Mouse (Mus musculus): ENCODE data around the gene Dlx2. TPM values are rescaled to one million over a fixed set of nuclear protein-coding genes. Genes with fewer than 3 reads are reported as not detected.

Gene Dlx2
- polyA plus RNA-seq, 1 experiment from 2014 or later, result 0.04 TPM

- no peak for ATAC-seq (ENCODE audit: low read depth)
- Histone ChIP-seq H3K4me3 (ENCODE audit: low read depth, low read length) (no peak overlapping the region), H3K36me3 (ENCODE audit: control insufficient read depth, insufficient read depth) (no peaks in the 10 kb centered on the region), H3K27me3 (ENCODE audit: control insufficient read depth, insufficient read depth, low read depth, low read length) (peaks cover 97% of the 10 kb centered on the region), H3K9ac (ENCODE audit: low read depth, low read length) (no peak overlapping the region), H3K4me2 (ENCODE audit: low read depth, low read length) (no peak overlapping the region), H3K4me1 (ENCODE audit: control insufficient read depth, low read depth, low read length) (peaks cover 14% of the 10 kb centered on the region), H3K9me3 (replicated peaks; ENCODE audit: control insufficient read depth, low read length) (no peaks in the 10 kb centered on the region), H3K27ac (ENCODE audit: low read length) (no peak overlapping the region)
- 2% methylated on average over 12 of the region's 12 CpGs for WGBS (ENCODE audit: insufficient replicate concordance)
Measured at GRCm38 (mm10) chr2:71531124-71531590, 15.4 kb downstream of the Dlx2 start.

GRCm38 (mm10) chr2:71530391-71531123, 16.0 kb downstream of the Dlx2 start:
- WGBS (ENCODE audit: insufficient replicate concordance), result 2% methylated on average over 34 of the region's 34 CpGs
- H3K4me2 ChIP-seq (ENCODE audit: low read depth, low read length), result no peak overlapping the region
- peaks cover 14% of the 10 kb centered on the region for H3K4me1 ChIP-seq (ENCODE audit: control insufficient read depth, low read depth, low read length)
- H3K27ac ChIP-seq (ENCODE audit: low read length), result no peak overlapping the region
- no peak overlapping the region for H3K9ac ChIP-seq (ENCODE audit: low read depth, low read length)
- H3K4me3 ChIP-seq (ENCODE audit: low read depth, low read length), result no peak overlapping the region
- H3K9me3 ChIP-seq (replicated peaks; ENCODE audit: control insufficient read depth, low read length), result no peaks in the 10 kb centered on the region
- peaks cover 98% of the 10 kb centered on the region for H3K27me3 ChIP-seq (ENCODE audit: control insufficient read depth, insufficient read depth, low read depth, low read length)
- no peak for ATAC-seq (ENCODE audit: low read depth)
- no peaks in the 10 kb centered on the region for H3K36me3 ChIP-seq (ENCODE audit: control insufficient read depth, insufficient read depth)

GRCm38 (mm10) chr2:71529511-71530351, 16.8 kb downstream of the Dlx2 start:
- ATAC-seq (ENCODE audit: low read depth), result peak; percentile 88
- H3K9ac ChIP-seq (ENCODE audit: low read depth, low read length), result no peak overlapping the region
- H3K36me3 ChIP-seq (ENCODE audit: control insufficient read depth, insufficient read depth), result no peaks in the 10 kb centered on the region
- WGBS (ENCODE audit: insufficient replicate concordance), result under 1% methylated on average over 48 of the region's 60 CpGs
- H3K27ac ChIP-seq (ENCODE audit: low read length), result no peak overlapping the region
- H3K4me2 ChIP-seq (ENCODE audit: low read depth, low read length), result peak overlapping the region; percentile 83
- H3K27me3 ChIP-seq (ENCODE audit: control insufficient read depth, insufficient read depth, low read depth, low read length), result peaks cover 99% of the 10 kb centered on the region
- H3K4me3 ChIP-seq (ENCODE audit: low read depth, low read length), result peak overlapping the region; percentile 57
- H3K9me3 ChIP-seq (replicated peaks; ENCODE audit: control insufficient read depth, low read length), result no peaks in the 10 kb centered on the region
- H3K4me1 ChIP-seq (ENCODE audit: control insufficient read depth, low read depth, low read length), result peaks cover 14% of the 10 kb centered on the region

GRCm38 (mm10) chr2:71528714-71529510, 17.6 kb downstream of the Dlx2 start:
- ATAC-seq (ENCODE audit: low read depth), result peak; percentile 27; the same call in 1 of the 2 replicates
- no peaks in the 10 kb centered on the region for H3K36me3 ChIP-seq (ENCODE audit: control insufficient read depth, insufficient read depth)
- WGBS (ENCODE audit: insufficient replicate concordance), result under 1% methylated on average over 54 of the region's 57 CpGs
- H3K27me3 ChIP-seq (ENCODE audit: control insufficient read depth, insufficient read depth, low read depth, low read length), result peaks cover 97% of the 10 kb centered on the region
- peak overlapping the region; percentile 83 for H3K4me2 ChIP-seq (ENCODE audit: low read depth, low read length)
- no peaks in the 10 kb centered on the region for H3K9me3 ChIP-seq (replicated peaks; ENCODE audit: control insufficient read depth, low read length)
- peak overlapping the region; percentile 57 for H3K4me3 ChIP-seq (ENCODE audit: low read depth, low read length)
- peaks cover 14% of the 10 kb centered on the region for H3K4me1 ChIP-seq (ENCODE audit: control insufficient read depth, low read depth, low read length)
- H3K9ac ChIP-seq (ENCODE audit: low read depth, low read length), result no peak overlapping the region
- H3K27ac ChIP-seq (ENCODE audit: low read length), result no peak overlapping the region

GRCm38 (mm10) chr2:71528014-71528713, 18.4 kb downstream of the Dlx2 start, which contains the start of gene Dlx1:
Gene Dlx1 (plus strand): TSS chr2:71528113.
- peak within 1 kb of the TSS; percentile 83 for H3K4me2 ChIP-seq (ENCODE audit: low read depth, low read length)
- H3K4me1 ChIP-seq (ENCODE audit: control insufficient read depth, low read depth, low read length), result peaks cover 14% of the 10 kb centered on the region
- no peak within 1 kb of the TSS for H3K27ac ChIP-seq (ENCODE audit: low read length)
- H3K36me3 ChIP-seq (ENCODE audit: control insufficient read depth, insufficient read depth), result no peaks in the 10 kb centered on the region
- H3K4me3 ChIP-seq (ENCODE audit: low read depth, low read length), result peak within 1 kb of the TSS; percentile 57
- ATAC-seq (ENCODE audit: low read depth), result no peak
- H3K9ac ChIP-seq (ENCODE audit: low read depth, low read length), result no peak within 1 kb of the TSS
- 3% methylated on average over 26 of the region's 26 CpGs for WGBS (ENCODE audit: insufficient replicate concordance)
- peaks cover 97% of the 10 kb centered on the region for H3K27me3 ChIP-seq (ENCODE audit: control insufficient read depth, insufficient read depth, low read depth, low read length)
- H3K9me3 ChIP-seq (replicated peaks; ENCODE audit: control insufficient read depth, low read length), result no peaks in the 10 kb centered on the region

- no peak overlapping the region for H3K4me2 ChIP-seq (ENCODE audit: low read depth, low read length)
- H3K4me1 ChIP-seq (ENCODE audit: control insufficient read depth, low read depth, low read length), result peaks cover 14% of the 10 kb centered on the region
- no peaks in the 10 kb centered on the region for H3K36me3 ChIP-seq (ENCODE audit: control insufficient read depth, insufficient read depth)
- H3K27ac ChIP-seq (ENCODE audit: low read length), result no peak overlapping the region
- 2% methylated on average over 24 of the region's 24 CpGs for WGBS (ENCODE audit: insufficient replicate concordance)
- H3K9ac ChIP-seq (ENCODE audit: low read depth, low read length), result no peak overlapping the region
- peaks cover 92% of the 10 kb centered on the region for H3K27me3 ChIP-seq (ENCODE audit: control insufficient read depth, insufficient read depth, low read depth, low read length)
- H3K4me3 ChIP-seq (ENCODE audit: low read depth, low read length), result no peak overlapping the region
- ATAC-seq (ENCODE audit: low read depth), result no peak
- H3K9me3 ChIP-seq (replicated peaks; ENCODE audit: control insufficient read depth, low read length), result no peaks in the 10 kb centered on the region
Measured at GRCm38 (mm10) chr2:71527323-71528013, 19.1 kb downstream of the Dlx2 start.

GRCm38 (mm10) chr2:71526595-71527322, 19.8 kb downstream of the Dlx2 start:
- no peaks in the 10 kb centered on the region for H3K9me3 ChIP-seq (replicated peaks; ENCODE audit: control insufficient read depth, low read length)
- no peak overlapping the region for H3K4me3 ChIP-seq (ENCODE audit: low read depth, low read length)
- no peak for ATAC-seq (ENCODE audit: low read depth)
- 2% methylated on average over 10 of the region's 10 CpGs for WGBS (ENCODE audit: insufficient replicate concordance)
- H3K4me2 ChIP-seq (ENCODE audit: low read depth, low read length), result no peak overlapping the region
- H3K36me3 ChIP-seq (ENCODE audit: control insufficient read depth, insufficient read depth), result no peaks in the 10 kb centered on the region
- no peak overlapping the region for H3K9ac ChIP-seq (ENCODE audit: low read depth, low read length)
- peaks cover 85% of the 10 kb centered on the region for H3K27me3 ChIP-seq (ENCODE audit: control insufficient read depth, insufficient read depth, low read depth, low read length)
- peaks cover 14% of the 10 kb centered on the region for H3K4me1 ChIP-seq (ENCODE audit: control insufficient read depth, low read depth, low read length)
- H3K27ac ChIP-seq (ENCODE audit: low read length), result no peak overlapping the region
